Mouse (Mus musculus): ENCODE measurements around the gene Kmt5b.

- no peak for TF ChIP-seq GATA1 (IDR thresholded peaks at IDR 0.05; ENCODE audit: borderline replicate concordance, low read length)
- no peak for TF ChIP-seq FLI1 (IDR thresholded peaks at IDR 0.05; ENCODE audit: low read length)
Observed at GRCm38 (mm10) chr19:3819899-3820444, 52.8 kb downstream of the Kmt5b start.
